Mouse (Mus musculus): ENCODE results near the gene Hoxd8. TPM values are rescaled to one million over a fixed set of nuclear protein-coding genes. Genes with fewer than 3 reads are reported as not detected.

Hoxd8 gene
- polyA plus RNA-seq, 1 experiment from 2014 or later: 1.3 TPM

- Histone ChIP-seq H3K4me1 (replicated peaks; ENCODE audit: control insufficient read depth, insufficient read depth) (no peaks in the 10 kb centered on the region), H3K36me3 (ENCODE audit: control insufficient read depth, insufficient read depth, low read length) (no peaks in the 10 kb centered on the region), H3K4me3 (ENCODE audit: low read depth, low read length) (0 out of 2 replicates have a peak overlapping the region, but pooled peaks have one; percentile 8), H3K27me3 (ENCODE audit: control insufficient read depth, insufficient read depth, low read length) (peaks cover 56% of the 10 kb centered on the region), H3K4me2 (replicated peaks; ENCODE audit: low read depth) (peak overlapping the region; percentile 20; the same call in 1 of the 2 replicates), H3K9ac (ENCODE audit: low read length) (no peak overlapping the region), H3K27ac (replicated peaks) (no peak overlapping the region), H3K9me3 (ENCODE audit: control insufficient read depth, low read length) (no peaks in the 10 kb centered on the region)
- WGBS: 2% methylated on average over 14 of the region's 14 CpGs
- ATAC-seq (ENCODE audit: low FRiP score, low TSS enrichment) (no peak), DNase-seq (ENCODE audit: low spot score) (no peak)
- TF ChIP-seq EP300 (optimal IDR thresholded peaks at IDR 0.05) (no peak), CTCF (IDR thresholded peaks at IDR 0.05; ENCODE audit: low read depth) (peak; percentile 69)
These were observed 42.7 kb upstream of the Hoxd8 start for GRCm38 (mm10) chr2:74661685-74662084.

GRCm38 (mm10) chr2:74663291-74663925 is 41.0 kb upstream of the Hoxd8 start:
- ATAC-seq (ENCODE audit: low FRiP score, low TSS enrichment) (no peak), DNase-seq (ENCODE audit: low spot score) (peak; percentile 49)
- Histone ChIP-seq H3K9me3 (ENCODE audit: control insufficient read depth, low read length) (no peaks in the 10 kb centered on the region), H3K27ac (replicated peaks) (no peak overlapping the region), H3K4me1 (replicated peaks; ENCODE audit: control insufficient read depth, insufficient read depth) (no peaks in the 10 kb centered on the region), H3K9ac (ENCODE audit: low read length) (no peak overlapping the region), H3K36me3 (ENCODE audit: control insufficient read depth, insufficient read depth, low read length) (no peaks in the 10 kb centered on the region), H3K4me3 (ENCODE audit: low read depth, low read length) (no peak overlapping the region), H3K27me3 (ENCODE audit: control insufficient read depth, insufficient read depth, low read length) (peaks cover 60% of the 10 kb centered on the region), H3K4me2 (replicated peaks; ENCODE audit: low read depth) (no peak overlapping the region)
- peak; percentile 80 for TF ChIP-seq CTCF (IDR thresholded peaks at IDR 0.05; ENCODE audit: low read depth)
- TF ChIP-seq EP300 (optimal IDR thresholded peaks at IDR 0.05): no peak
- 4% methylated on average over 18 of the region's 18 CpGs for WGBS

GRCm38 (mm10) chr2:74666411-74666810 is 38.0 kb upstream of the Hoxd8 start:
- DNase-seq (ENCODE audit: low spot score) (no peak), ATAC-seq (ENCODE audit: low FRiP score, low TSS enrichment) (no peak)
- no peak for TF ChIP-seq CTCF (IDR thresholded peaks at IDR 0.05; ENCODE audit: low read depth)
- no peak for TF ChIP-seq EP300 (optimal IDR thresholded peaks at IDR 0.05)
- Histone ChIP-seq H3K9ac (ENCODE audit: low read length) (no peak overlapping the region), H3K4me2 (replicated peaks; ENCODE audit: low read depth) (no peak overlapping the region), H3K4me1 (replicated peaks; ENCODE audit: control insufficient read depth, insufficient read depth) (no peaks in the 10 kb centered on the region), H3K27me3 (ENCODE audit: control insufficient read depth, insufficient read depth, low read length) (peaks cover 57% of the 10 kb centered on the region), H3K4me3 (ENCODE audit: low read depth, low read length) (no peak overlapping the region), H3K9me3 (ENCODE audit: control insufficient read depth, low read length) (no peaks in the 10 kb centered on the region), H3K27ac (replicated peaks) (no peak overlapping the region), H3K36me3 (ENCODE audit: control insufficient read depth, insufficient read depth, low read length) (no peaks in the 10 kb centered on the region)
- whole genome bisulfite sequencing: 5% methylated on average over 7 of the region's 7 CpGs

GRCm38 (mm10) chr2:74667191-74667841 is 37.1 kb upstream of the Hoxd8 start:
- Histone ChIP-seq H3K27ac (replicated peaks) (no peak overlapping the region), H3K36me3 (ENCODE audit: control insufficient read depth, insufficient read depth, low read length) (no peaks in the 10 kb centered on the region), H3K4me3 (ENCODE audit: low read depth, low read length) (peak overlapping the region; percentile 32; the same call in 1 of the 2 replicates), H3K9ac (ENCODE audit: low read length) (no peak overlapping the region), H3K4me1 (replicated peaks; ENCODE audit: control insufficient read depth, insufficient read depth) (no peaks in the 10 kb centered on the region), H3K9me3 (ENCODE audit: control insufficient read depth, low read length) (no peaks in the 10 kb centered on the region), H3K27me3 (ENCODE audit: control insufficient read depth, insufficient read depth, low read length) (peaks cover 49% of the 10 kb centered on the region; the same call in 1 of the 2 replicates), H3K4me2 (replicated peaks; ENCODE audit: low read depth) (no peak overlapping the region; the same call in 1 of the 2 replicates)
- TF ChIP-seq CTCF (IDR thresholded peaks at IDR 0.05; ENCODE audit: low read depth) (no peak), EP300 (optimal IDR thresholded peaks at IDR 0.05) (no peak)
- DNase-seq (ENCODE audit: low spot score) (no peak), ATAC-seq (ENCODE audit: low FRiP score, low TSS enrichment) (no peak)
- WGBS: 2% methylated on average over 36 of the region's 36 CpGs

- peak; percentile 32; the same call in 1 of the 2 replicates for ATAC-seq (ENCODE audit: low FRiP score, low TSS enrichment)
- H3K27ac ChIP-seq (replicated peaks): no peak within 1 kb of the TSS
- TF ChIP-seq EP300 (optimal IDR thresholded peaks at IDR 0.05): no peak
- no peak for TF ChIP-seq CTCF (IDR thresholded peaks at IDR 0.05; ENCODE audit: low read depth)
- H3K4me2 ChIP-seq (replicated peaks; ENCODE audit: low read depth): peak within 1 kb of the TSS; percentile 52
- H3K4me1 ChIP-seq (replicated peaks; ENCODE audit: control insufficient read depth, insufficient read depth): no peaks in the 10 kb centered on the region
- H3K9me3 ChIP-seq (ENCODE audit: control insufficient read depth, low read length): no peaks in the 10 kb centered on the region
- peak within 1 kb of the TSS; percentile 32 for H3K4me3 ChIP-seq (ENCODE audit: low read depth, low read length)
- no peaks in the 10 kb centered on the region for H3K36me3 ChIP-seq (ENCODE audit: control insufficient read depth, insufficient read depth, low read length)
- no peak within 1 kb of the TSS for H3K9ac ChIP-seq (ENCODE audit: low read length)
- H3K27me3 ChIP-seq (ENCODE audit: control insufficient read depth, insufficient read depth, low read length): peaks cover 54% of the 10 kb centered on the region; the same call in 1 of the 2 replicates
- under 1% methylated on average over 17 of the region's 51 CpGs for WGBS
- DNase-seq (ENCODE audit: low spot score): no peak
These were observed 36.5 kb upstream of the Hoxd8 start, which contains the start of gene Hoxd13 for GRCm38 (mm10) chr2:74667842-74668357. Gene Hoxd13 (plus strand): TSS chr2:74668310.

All from stomach, postnatal 0 days (tissue).